Mouse (Mus musculus) kidney, postnatal 0 days (tissue): ENCODE data around the gene Gm34653. TPM values are rescaled to one million over a fixed set of nuclear protein-coding genes. Genes with fewer than 3 reads are reported as not detected.
"Not testable (repeated sequence)": the region's sequence is repeated elsewhere in the genome, so short reads cannot be mapped to it uniquely, and the experiment has no call there.

Experiments
- ATAC-seq: fragments of 200-750 bp; cut with Nextera tagmentation; replicated peaks from 2 replicates; pipeline ENCODE4 v1.8.0; 2017; ENCODE audit warnings: low read depth, moderate number of reproducible peaks, moderate TSS enrichment, moderate library complexity; ENCODE audit not compliant: low FRiP score
- DNase-seq: peaks from one replicate; pipeline ENCODE4 v3.0.0-alpha.2; 2016; ENCODE audit warnings: low spot score
- H3K27ac ChIP-seq: fragments of 300-500 bp; sonication (generic); 2 replicates; pipeline ENCODE4 v1.5.1; 2014; ENCODE audit warnings: mild to moderate bottlenecking
- H3K27me3 ChIP-seq: fragments of 300-500 bp; sonication (generic); 2 replicates; pipeline ENCODE4 v1.6.1; 2014; ENCODE audit warnings: low read length, mixed read lengths; ENCODE audit not compliant: insufficient read depth
- H3K36me3 ChIP-seq: fragments of 300-500 bp; sonication (generic); 2 replicates; pipeline ENCODE4 v1.6.1; 2014; ENCODE audit warnings: low read length, mixed read lengths; ENCODE audit not compliant: insufficient read depth
- H3K4me1 ChIP-seq: fragments of 300-500 bp; sonication (generic); replicated peaks from 2 replicates; pipeline ENCODE4 v1.6.1; 2014; ENCODE audit warnings: antibody characterized with exemption, low read length, mixed read lengths; ENCODE audit not compliant: insufficient read depth
- H3K4me2 ChIP-seq: fragments of 300-500 bp; sonication (generic); 2 replicates; pipeline ENCODE4 v1.6.1; 2014; ENCODE audit warnings: mild to moderate bottlenecking, low read length, moderate library complexity, mixed read lengths
- H3K4me3 ChIP-seq: fragments of 300-500 bp; sonication (generic); replicated peaks from 2 replicates; pipeline ENCODE4 v1.5.1; 2014; ENCODE audit warnings: low read depth, low read length
- H3K9ac ChIP-seq: fragments of 300-500 bp; sonication (generic); 2 replicates; pipeline ENCODE4 v1.6.1; 2014; ENCODE audit warnings: low read depth, low read length
- H3K9me3 ChIP-seq: fragments of 300-500 bp; sonication (generic); replicated peaks from 2 replicates; pipeline ENCODE4 v1.6.1; 2016; ENCODE audit warnings: low read length, inconsistent platforms, mixed read lengths
- CTCF ChIP-seq: IDR thresholded peaks from 2 replicates; pipeline ENCODE4 v1.5.1; 2016; ENCODE audit warnings: antibody characterized with exemption, low read depth, mild to moderate bottlenecking, moderate library complexity
- WGBS: fragments of 180-500 bp; shearing (Covaris S2); extraction: QIAGEN DNeasy Blood & Tissue Kit; methylation state at CpG from one replicate; pipeline ENCODE4 v1.1.7; 2014; 5-methylcytosine and 5-hydroxymethylcytosine counted together
- polyA plus RNA-seq: library from polyadenylated mRNA; unstranded; fragments of >200 nt; fragmentation: Nextera tagmentation; extraction: Ambion mirVana; gene quantifications from 2 replicates; pipeline ENCODE4 v1.2.1, GENCODE M21; 2015

Gene Gm34653
- polyA plus RNA-seq, 1 experiment from 2014 or later: not detected

- no peak overlapping the region for H3K4me2 ChIP-seq
- no peak for TF ChIP-seq CTCF
- 95% methylated on average over 3 of the region's 3 CpGs for WGBS
- peaks cover 27% of the 10 kb centered on the region for H3K36me3 ChIP-seq
- no peak overlapping the region for H3K9ac ChIP-seq
- ATAC-seq: no peak
- H3K9me3 ChIP-seq: no peaks in the 10 kb centered on the region
- H3K27ac ChIP-seq: no peak overlapping the region
- no peaks in the 10 kb centered on the region; the same call in 1 of the 2 replicates for H3K4me1 ChIP-seq
- H3K4me3 ChIP-seq: no peak overlapping the region
- H3K27me3 ChIP-seq: no peaks in the 10 kb centered on the region
- no peak for DNase-seq
Observed at GRCm38 (mm10) chr2:34810775-34811174, 22.0 kb upstream of the Gm34653 start.

- Histone ChIP-seq H3K9ac (no peak overlapping the region), H3K4me3 (no peak overlapping the region), H3K9me3 (no peaks in the 10 kb centered on the region), H3K4me2 (no peak overlapping the region), H3K27me3 (no peaks in the 10 kb centered on the region), H3K27ac (no peak overlapping the region), H3K36me3 (peaks cover 21% of the 10 kb centered on the region), H3K4me1 (no peaks in the 10 kb centered on the region)
- WGBS: 72% methylated on average over 7 of the region's 7 CpGs
- ATAC-seq: no peak
- DNase-seq: no peak
- TF ChIP-seq CTCF: no peak
Observed at GRCm38 (mm10) chr2:34812706-34813105, 20.1 kb upstream of the Gm34653 start.

- not testable (repeated sequence) for H3K4me3 ChIP-seq, H3K27ac ChIP-seq, DNase-seq, H3K4me2 ChIP-seq, H3K9me3 ChIP-seq, H3K9ac ChIP-seq, H3K4me1 ChIP-seq, ATAC-seq, H3K27me3 ChIP-seq
- WGBS: 97% methylated on average over 2 of the region's 2 CpGs
- H3K36me3 ChIP-seq: peaks cover 25% of the 10 kb centered on the region
Observed at GRCm38 (mm10) chr2:34815893-34816292, 16.9 kb upstream of the Gm34653 start.

GRCm38 (mm10) chr2:34818492-34818891 lies 14.3 kb upstream of the Gm34653 start:
- TF ChIP-seq CTCF: no peak; the same call in 1 of the 2 replicates
- H3K36me3 ChIP-seq: peaks cover 19% of the 10 kb centered on the region; the same call in 1 of the 2 replicates
- no peak for DNase-seq

GRCm38 (mm10) chr2:34825827-34826459 lies 6.9 kb upstream of the Gm34653 start, which contains the start of gene Fbxw2:
Gene Fbxw2, minus strand, starts transcription at chr2:34826311.
- ATAC-seq (peak; percentile 98), DNase-seq (peak; percentile 94)
- TF ChIP-seq CTCF: no peak
- peak within 1 kb of the TSS; percentile 81 for H3K4me2 ChIP-seq
- H3K9ac ChIP-seq: peak within 1 kb of the TSS; percentile 96
- H3K4me3 ChIP-seq: peak within 1 kb of the TSS; percentile 97
- H3K27me3 ChIP-seq: no peaks in the 10 kb centered on the region
- 0 out of 2 replicates have a peak, but pooled peaks cover 8% of the 10 kb centered on the region for H3K4me1 ChIP-seq
- H3K27ac ChIP-seq: peak within 1 kb of the TSS; percentile 95
- H3K9me3 ChIP-seq: no peaks in the 10 kb centered on the region
- peaks cover 12% of the 10 kb centered on the region; the same call in 1 of the 2 replicates for H3K36me3 ChIP-seq
- under 1% methylated on average over 56 of the region's 57 CpGs for WGBS

More at GRCm38 (mm10) chr2:34818492-34818891, 14.3 kb upstream of the Gm34653 start:
- Histone ChIP-seq H3K27me3 (no peaks in the 10 kb centered on the region), H3K4me1 (no peaks in the 10 kb centered on the region), H3K4me2 (no peak overlapping the region), H3K4me3 (no peak overlapping the region), H3K9me3 (no peaks in the 10 kb centered on the region), H3K27ac (no peak overlapping the region), H3K9ac (no peak overlapping the region)
- no peak for ATAC-seq
- WGBS: 94% methylated on average over 2 of the region's 2 CpGs

GRCm38 (mm10) chr2:34826460-34827231 lies 6.2 kb upstream of the Gm34653 start:
- peak; percentile 24; the same call in 1 of the 2 replicates for ATAC-seq
- Histone ChIP-seq H3K27ac (peak overlapping the region; percentile 95), H3K36me3 (0 out of 2 replicates have a peak, but pooled peaks cover 9% of the 10 kb centered on the region), H3K27me3 (no peaks in the 10 kb centered on the region), H3K9me3 (no peaks in the 10 kb centered on the region), H3K4me1 (0 out of 2 replicates have a peak, but pooled peaks cover 8% of the 10 kb centered on the region), H3K4me3 (peak overlapping the region; percentile 97), H3K4me2 (peak overlapping the region; percentile 81), H3K9ac (peak overlapping the region; percentile 96)
- 37% methylated on average over 20 of the region's 21 CpGs for WGBS
- DNase-seq: no peak
- no peak for TF ChIP-seq CTCF
